Mouse (Mus musculus): ENCODE data around the gene Gm49333.
A peak's percentile ranks its signal among the peaks of the same experiment; 100 is the strongest.

The Gm49333 gene

DNA sequence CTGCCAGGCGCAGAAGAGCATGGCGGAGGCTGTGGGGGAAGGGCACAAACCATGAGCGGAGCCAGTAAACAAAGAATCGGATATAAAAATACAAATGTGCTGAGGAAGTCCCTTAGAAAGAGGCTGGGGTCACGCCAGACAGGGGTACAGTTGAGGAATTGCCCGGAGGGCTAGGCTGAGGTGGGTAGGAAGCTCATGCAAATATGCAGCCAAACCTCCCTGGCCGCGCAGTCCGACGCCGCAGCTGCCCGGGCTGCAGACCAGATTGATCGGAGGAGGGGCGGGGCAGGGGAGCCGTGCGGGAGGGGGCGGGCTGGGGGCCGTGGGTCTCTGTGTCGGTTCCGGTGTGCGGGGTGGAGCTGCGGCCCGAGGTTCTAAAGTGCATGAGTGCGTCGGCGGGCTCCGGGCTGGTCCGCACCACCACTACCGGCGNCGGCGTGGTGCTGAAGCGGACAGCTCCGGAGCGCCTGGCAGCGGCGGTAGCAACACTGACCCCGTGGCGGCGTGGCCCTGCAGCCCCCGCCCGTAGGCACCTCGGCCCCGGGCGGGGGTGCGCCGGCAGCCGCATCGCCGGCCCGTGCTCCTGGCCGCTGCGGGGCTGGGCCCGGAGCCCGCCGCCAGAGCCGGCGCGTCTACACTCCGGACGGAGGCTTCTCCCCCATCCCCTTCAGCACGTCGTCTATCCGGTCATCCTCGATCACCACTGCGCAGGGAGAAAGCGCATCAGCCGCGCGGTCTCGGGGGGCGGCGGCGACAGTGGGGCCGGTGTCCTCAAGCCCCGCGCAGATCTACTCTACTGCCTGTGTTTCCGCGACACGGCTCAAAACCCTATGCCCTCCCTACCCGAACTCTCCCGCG lies 8.4 kb downstream of the Gm49333 start:
- no peaks in the 10 kb centered on the region; the same call in 1 of the 2 replicates for H3K27me3 ChIP-seq (ENCODE audit: control insufficient read depth, insufficient read depth, low read length, poor library complexity, severe bottlenecking)
- DNase-seq (ENCODE audit: low read depth, low spot score): peak; percentile 59
- no peaks in the 10 kb centered on the region for H3K36me3 ChIP-seq (ENCODE audit: control insufficient read depth, insufficient read depth, low read length, poor library complexity, severe bottlenecking)

GRCm38 (mm10) chr16:20620399-20620735 lies 9.0 kb downstream of the Gm49333 start:
- DNase-seq (ENCODE audit: low read depth, low spot score): peak; percentile 12
- no peaks in the 10 kb centered on the region for H3K36me3 ChIP-seq (ENCODE audit: control insufficient read depth, insufficient read depth, low read length, poor library complexity, severe bottlenecking)
- H3K27me3 ChIP-seq (ENCODE audit: control insufficient read depth, insufficient read depth, low read length, poor library complexity, severe bottlenecking): no peaks in the 10 kb centered on the region; the same call in 1 of the 2 replicates

DNA sequence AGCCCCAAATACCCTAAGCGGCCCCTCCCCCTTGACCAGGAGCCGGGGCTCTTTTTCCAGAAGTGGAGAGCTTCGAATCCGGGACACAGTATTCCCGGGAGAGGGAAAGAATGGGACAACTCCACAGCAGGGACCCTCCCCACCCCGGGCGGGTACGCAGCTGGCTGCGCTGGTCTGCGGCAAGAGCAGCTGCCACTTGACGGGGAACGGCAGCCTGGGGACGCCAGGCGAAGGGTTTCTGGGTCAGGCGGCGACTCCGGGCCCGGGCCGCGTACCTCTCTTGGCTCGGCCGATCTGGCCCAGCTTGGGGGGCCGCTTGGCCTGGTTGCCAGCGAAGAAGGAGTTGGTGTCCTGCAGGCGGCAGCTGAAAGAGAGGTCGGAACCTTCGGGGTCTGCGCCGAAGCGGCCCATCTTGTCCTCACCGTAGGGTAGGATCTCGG lies 9.4 kb downstream of the Gm49333 start:
- H3K27me3 ChIP-seq (ENCODE audit: control insufficient read depth, insufficient read depth, low read length, poor library complexity, severe bottlenecking): no peaks in the 10 kb centered on the region; the same call in 1 of the 2 replicates
- DNase-seq (ENCODE audit: low read depth, low spot score): no peak
- no peaks in the 10 kb centered on the region for H3K36me3 ChIP-seq (ENCODE audit: control insufficient read depth, insufficient read depth, low read length, poor library complexity, severe bottlenecking)

DNA sequence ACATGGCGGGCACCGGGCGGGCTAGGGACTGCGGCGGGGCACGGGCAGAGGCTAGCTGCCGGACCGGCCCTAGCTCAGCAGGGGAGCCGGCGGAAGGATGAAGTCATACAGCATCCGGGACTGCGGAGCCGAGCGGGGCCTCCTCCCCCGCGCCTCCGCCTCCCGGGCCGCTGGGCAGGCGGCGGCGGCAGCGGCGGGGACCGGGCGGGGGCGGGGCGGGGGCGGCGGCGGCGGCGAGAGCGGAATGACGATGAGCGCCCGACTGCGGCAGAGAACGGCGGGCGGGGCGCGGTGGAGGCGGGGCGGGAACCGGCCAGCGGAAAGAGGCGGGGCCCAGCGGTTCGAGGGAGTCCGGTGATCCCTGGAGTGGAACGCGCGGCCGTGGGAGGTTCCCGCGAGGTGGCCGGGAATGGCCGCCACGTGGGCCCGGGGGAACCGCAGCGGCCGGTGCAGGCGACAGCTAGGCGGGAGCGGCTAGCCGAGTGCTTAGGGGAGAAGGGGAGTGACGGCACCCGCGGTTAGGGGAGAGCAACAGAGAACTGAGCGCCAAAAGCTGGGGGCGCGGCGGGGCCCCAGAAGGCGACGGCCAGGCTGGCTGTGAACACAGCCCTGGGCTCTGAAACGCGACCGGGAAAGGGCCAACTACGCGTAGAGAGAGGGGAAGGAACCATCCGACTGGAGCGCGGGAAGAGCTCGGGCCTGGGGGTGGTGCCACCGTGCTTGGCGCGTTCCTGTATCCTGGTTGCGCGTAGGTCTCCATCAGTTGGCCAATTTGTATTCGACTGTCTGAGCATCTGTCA lies 10.0 kb downstream of the Gm49333 start, which contains the start of gene Camk2n2:
Gene Camk2n2, minus strand, starts transcription at position 97 of the 800 bp plus-strand sequence.
- no peaks in the 10 kb centered on the region for H3K36me3 ChIP-seq (ENCODE audit: control insufficient read depth, insufficient read depth, low read length, poor library complexity, severe bottlenecking)
- peak; percentile 50 for DNase-seq (ENCODE audit: low read depth, low spot score)
- no peaks in the 10 kb centered on the region; the same call in 1 of the 2 replicates for H3K27me3 ChIP-seq (ENCODE audit: control insufficient read depth, insufficient read depth, low read length, poor library complexity, severe bottlenecking)

DNA sequence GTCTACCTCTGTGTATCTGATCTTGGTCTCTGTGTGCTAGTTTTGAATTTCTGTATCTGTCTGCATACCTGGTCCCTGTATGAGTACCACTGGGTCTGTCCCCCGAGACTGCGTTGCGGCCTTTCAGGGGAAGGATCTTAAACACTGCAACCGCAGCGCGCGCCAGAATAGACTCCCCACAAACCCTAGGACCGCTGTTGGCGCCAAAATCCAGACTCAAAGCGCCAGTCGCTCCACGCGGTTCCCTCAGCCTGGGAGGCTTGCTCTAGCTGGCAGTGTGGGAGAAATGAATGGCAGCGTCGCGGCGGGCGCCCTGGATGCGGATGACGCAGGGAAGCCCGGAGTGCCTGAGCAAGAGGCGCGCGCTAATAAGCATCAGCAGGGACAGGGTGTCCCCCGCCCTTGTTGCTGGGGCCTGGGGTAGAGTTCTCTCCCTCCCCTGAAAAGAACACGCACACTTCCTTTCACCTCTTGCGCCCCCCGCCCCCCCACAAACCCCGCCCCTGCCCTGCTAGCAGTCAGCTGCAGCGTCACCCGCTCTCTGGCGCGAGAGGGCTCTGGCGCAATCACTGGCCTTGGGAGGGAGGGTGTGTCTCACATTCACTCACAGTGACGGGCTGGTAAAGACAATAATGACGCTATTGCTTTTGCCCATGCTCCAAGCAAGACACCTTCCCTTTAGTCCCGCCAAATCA lies 10.7 kb downstream of the Gm49333 start:
- H3K36me3 ChIP-seq (ENCODE audit: control insufficient read depth, insufficient read depth, low read length, poor library complexity, severe bottlenecking): no peaks in the 10 kb centered on the region
- H3K27me3 ChIP-seq (ENCODE audit: control insufficient read depth, insufficient read depth, low read length, poor library complexity, severe bottlenecking): no peaks in the 10 kb centered on the region; the same call in 1 of the 2 replicates
- peak; percentile 59 for DNase-seq (ENCODE audit: low read depth, low spot score)

- DNase-seq (ENCODE audit: low read depth, low spot score): no peak
- no peaks in the 10 kb centered on the region; the same call in 1 of the 2 replicates for H3K27me3 ChIP-seq (ENCODE audit: control insufficient read depth, insufficient read depth, low read length, poor library complexity, severe bottlenecking)
- no peaks in the 10 kb centered on the region for H3K36me3 ChIP-seq (ENCODE audit: control insufficient read depth, insufficient read depth, low read length, poor library complexity, severe bottlenecking)
These were observed 11.8 kb downstream of the Gm49333 start for GRCm38 (mm10) chr16:20623211-20623610.

- H3K27me3 ChIP-seq (ENCODE audit: control insufficient read depth, insufficient read depth, low read length, poor library complexity, severe bottlenecking): no peaks in the 10 kb centered on the region
These were observed 17.5 kb downstream of the Gm49333 start for GRCm38 (mm10) chr16:20628871-20629391.

GRCm38 (mm10) chr16:20629731-20630634 lies 18.6 kb downstream of the Gm49333 start, which contains the start of gene Ece2:
Ece2 (plus strand) TSS chr16:20629828.
- no peaks in the 10 kb centered on the region for H3K36me3 ChIP-seq (ENCODE audit: control insufficient read depth, insufficient read depth, low read length, poor library complexity, severe bottlenecking)
- no peak for DNase-seq (ENCODE audit: low read depth, low spot score)

More at GRCm38 (mm10) chr16:20628871-20629391, 17.5 kb downstream of the Gm49333 start:
- DNase-seq (ENCODE audit: low read depth, low spot score): no peak
- no peaks in the 10 kb centered on the region for H3K36me3 ChIP-seq (ENCODE audit: control insufficient read depth, insufficient read depth, low read length, poor library complexity, severe bottlenecking)

GRCm38 (mm10) chr16:20637410-20637809 lies 26.0 kb downstream of the Gm49333 start:
- Histone ChIP-seq H3K36me3 (ENCODE audit: control insufficient read depth, insufficient read depth, low read length, poor library complexity, severe bottlenecking) (no peaks in the 10 kb centered on the region), H3K27me3 (ENCODE audit: control insufficient read depth, insufficient read depth, low read length, poor library complexity, severe bottlenecking) (no peaks in the 10 kb centered on the region)
- DNase-seq (ENCODE audit: low read depth, low spot score): no peak

More at GRCm38 (mm10) chr16:20629731-20630634, 18.6 kb downstream of the Gm49333 start, which contains the start of gene Ece2:
- H3K27me3 ChIP-seq (ENCODE audit: control insufficient read depth, insufficient read depth, low read length, poor library complexity, severe bottlenecking): no peaks in the 10 kb centered on the region

DNA sequence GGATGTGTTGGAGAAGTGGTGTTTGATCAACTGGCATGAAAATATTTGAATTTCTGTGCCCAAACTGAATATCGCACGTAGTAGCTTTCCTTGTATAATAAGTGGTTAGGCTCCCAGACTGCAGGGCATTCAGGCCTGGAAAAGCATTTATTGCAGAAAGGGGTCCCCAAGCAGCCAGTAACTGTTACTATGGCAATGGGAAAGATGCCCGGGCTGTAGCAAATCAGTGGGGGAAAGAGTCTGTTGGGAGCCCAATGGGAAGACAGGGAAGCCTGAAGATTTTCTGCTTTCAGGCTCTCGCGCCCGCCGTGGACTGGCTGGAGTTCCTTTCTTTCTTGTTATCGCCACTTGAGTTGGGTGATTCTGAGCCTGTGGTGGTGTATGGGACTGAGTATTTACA lies 27.0 kb downstream of the Gm49333 start:
- Histone ChIP-seq H3K36me3 (ENCODE audit: control insufficient read depth, insufficient read depth, low read length, poor library complexity, severe bottlenecking) (no peaks in the 10 kb centered on the region), H3K27me3 (ENCODE audit: control insufficient read depth, insufficient read depth, low read length, poor library complexity, severe bottlenecking) (no peaks in the 10 kb centered on the region)
- DNase-seq (ENCODE audit: low read depth, low spot score): no peak

DNA sequence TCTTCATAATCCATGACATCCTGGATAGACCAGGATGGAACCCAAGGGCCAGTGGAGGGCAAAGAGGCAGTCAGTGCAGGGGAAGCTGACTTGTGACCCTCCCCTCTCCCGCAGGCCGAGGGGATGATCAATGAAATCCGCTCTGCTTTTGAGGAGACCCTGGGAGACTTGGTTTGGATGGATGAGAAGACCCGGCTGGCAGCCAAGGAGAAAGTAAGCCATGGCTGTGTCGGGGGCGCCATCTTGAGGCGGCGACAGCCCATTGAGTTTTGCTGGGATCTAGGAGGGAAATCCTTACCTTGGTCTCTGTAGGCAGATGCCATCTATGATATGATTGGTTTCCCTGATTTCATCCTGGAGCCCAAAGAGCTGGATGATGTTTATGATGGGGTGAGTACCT lies 30.8 kb downstream of the Gm49333 start:
- peak; percentile 58 for DNase-seq (ENCODE audit: low read depth, low spot score)
- no peaks in the 10 kb centered on the region for H3K27me3 ChIP-seq (ENCODE audit: control insufficient read depth, insufficient read depth, low read length, poor library complexity, severe bottlenecking)
- H3K36me3 ChIP-seq (ENCODE audit: control insufficient read depth, insufficient read depth, low read length, poor library complexity, severe bottlenecking): no peaks in the 10 kb centered on the region

- Histone ChIP-seq H3K27me3 (ENCODE audit: control insufficient read depth, insufficient read depth, low read length, poor library complexity, severe bottlenecking) (no peaks in the 10 kb centered on the region), H3K36me3 (ENCODE audit: control insufficient read depth, insufficient read depth, low read length, poor library complexity, severe bottlenecking) (no peaks in the 10 kb centered on the region)
- DNase-seq (ENCODE audit: low read depth, low spot score): no peak
These were observed 32.5 kb downstream of the Gm49333 start for GRCm38 (mm10) chr16:20643911-20644310.

GRCm38 (mm10) chr16:20651076-20651946 lies 39.9 kb downstream of the Gm49333 start, which contains the start of gene Psmd2:
Psmd2 (plus strand) TSS chr16:20651652.
- Histone ChIP-seq H3K36me3 (ENCODE audit: control insufficient read depth, insufficient read depth, low read length, poor library complexity, severe bottlenecking) (peaks cover 2% of the 10 kb centered on the region; the same call in 1 of the 2 replicates), H3K27me3 (ENCODE audit: control insufficient read depth, insufficient read depth, low read length, poor library complexity, severe bottlenecking) (no peaks in the 10 kb centered on the region)
- DNase-seq (ENCODE audit: low read depth, low spot score): peak; percentile 90
